In the genomic region with DNA sequence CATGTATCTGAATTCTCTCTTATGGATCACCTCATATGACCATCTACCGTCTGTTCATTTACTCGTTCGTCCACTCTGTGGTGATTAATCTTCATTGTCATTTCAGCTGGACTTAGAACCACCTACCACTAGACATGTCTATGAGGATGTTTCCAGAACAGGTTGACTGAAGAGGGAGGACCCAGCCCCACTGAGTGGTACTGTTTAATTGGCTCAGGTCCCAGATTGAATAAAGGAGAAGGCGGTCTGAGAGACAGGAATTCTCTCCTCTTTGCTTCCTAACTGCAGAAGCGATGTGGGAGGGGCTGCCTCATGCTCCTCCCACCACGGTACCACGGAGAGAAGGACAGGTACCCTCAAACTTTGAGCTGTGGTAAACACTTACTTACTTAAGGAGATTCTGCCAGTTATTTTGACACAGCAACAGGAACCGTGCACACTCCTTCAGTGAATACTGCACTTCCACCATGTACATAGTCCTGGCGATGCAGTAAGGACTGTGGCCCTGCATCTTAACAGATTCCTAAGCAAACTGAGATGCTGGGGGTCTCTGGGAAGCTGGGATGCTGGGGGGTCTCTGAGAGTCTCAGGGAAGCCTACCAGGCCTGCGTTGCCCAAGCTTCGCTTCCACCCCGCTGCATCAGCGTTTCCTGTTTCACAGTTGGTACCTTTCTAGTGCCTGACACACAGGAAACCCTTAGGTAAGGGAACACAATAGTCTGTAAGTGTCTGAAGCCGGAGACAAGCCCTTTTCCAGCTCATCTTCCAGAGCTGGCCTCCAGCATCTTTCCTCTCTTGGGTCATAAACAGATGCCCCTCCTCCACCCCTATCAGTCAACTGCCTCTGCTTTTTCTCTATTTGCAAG, we compare ENCODE assay signal across 11 mouse cellular contexts. TPM values are rescaled to one million over a fixed set of nuclear protein-coding genes. Genes with fewer than 3 reads are reported as not detected.
DNase-seq lines count a peak whose midpoint lies in the region; ATAC-seq lines count a peak whose summit lies in the region.
"Had no signal": no experiment of that assay in that cellular context is flagged by ENCODE, and none has a peak within 500 bp of the region (broad histone marks: within the 10 kb centered on the region; RNA-seq: fewer than 3 reads in every experiment).

No protein-coding gene starts in this region.

- 72% methylated on average over 14 of the region's 14 CpGs for WGBS in limb, embryonic 12.5 days

- H3K27ac ChIP-seq in limb, embryonic 12.5 days = peak overlapping the region; percentile 7; the same call in 1 of the 2 replicates

- peak; percentile 41 for ATAC-seq in activated CD4-positive, CD25-positive, alpha-beta regulatory T cell, adult 4 months
- ATAC-seq in limb, embryonic 12.5 days (ENCODE audit: insufficient number of reproducible peaks, insufficient read depth, low FRiP score, low TSS enrichment, low read depth) = no peak

- no peak overlapping the region for H3K4me3 ChIP-seq in limb, embryonic 12.5 days (replicated peaks)

- peaks cover 18% of the 10 kb centered on the region for H3K4me1 ChIP-seq in limb, embryonic 12.5 days (replicated peaks)

- peak; percentile 19 for DNase-seq in kidney, postnatal 14 days
- DNase-seq in kidney, adult 11 months = no peak
- DNase-seq in thymus, postnatal 0 days (ENCODE audit: low spot score) = peak; percentile 78
- no peak for DNase-seq in gastrocnemius, postnatal 4 days (ENCODE audit: low spot score in 2 of 2)
- DNase-seq in frontal cortex, postnatal 25 days (ENCODE audit: low spot score in 2 of 2) = no peak
- no peak for DNase-seq in gastrocnemius, adult 8-10 months (ENCODE audit: low spot score in 2 of 2)
- DNase-seq: kidney, adult 8-10 months; layer of hippocampus, adult 9-11 months; lung, postnatal 4 days had no signal

- no peaks in the 10 kb centered on the region for H3K27me3 ChIP-seq in limb, embryonic 12.5 days

- no peak overlapping the region for H3K9ac ChIP-seq in limb, embryonic 12.5 days (replicated peaks)

- H3K36me3 ChIP-seq in limb, embryonic 12.5 days = no peaks in the 10 kb centered on the region

- no peak overlapping the region for H3K4me2 ChIP-seq in limb, embryonic 12.5 days

- H3K9me3 ChIP-seq in limb, embryonic 12.5 days = no peaks in the 10 kb centered on the region

RNA-seq across cellular contexts. Expression of a gene that starts 4.1 kb away (rescaled TPM):
- polyA plus RNA-seq in activated CD4-positive, CD25-positive, alpha-beta regulatory T cell, adult 4 months (2017; shearing (Covaris generic)) = 10 to 100 TPM; 55.7 to 64.9 TPM
- 172 and 185 TPM in 2 replicates for polyA plus RNA-seq in limb, embryonic 12.5 days (2016; fragmentation: Nextera tagmentation; extraction: Ambion mirVana)
- polyA plus RNA-seq in thymus, postnatal 0 days (2015; fragmentation: Nextera tagmentation; extraction: Ambion mirVana) = 281 and 293 TPM in 2 replicates
- total RNA-seq in gastrocnemius, postnatal 4 days (2021) = 10 to 100 TPM; 44.7 to 45.8 TPM
- total RNA-seq in gastrocnemius, adult 8-10 months (2022) = 10 to 100 TPM; 14.0 to 17.5 (median 15.7) TPM

Comparison
In these comparisons a context has a peak if more than half of its experiments do, and no peak if none do; other contexts are left out.
1. DNase-seq: peak in kidney, postnatal 14 days (single experiment) and thymus, postnatal 0 days (single experiment); none in kidney, adult 11 months (single experiment), gastrocnemius, postnatal 4 days (0 of 2), frontal cortex, postnatal 25 days (0 of 2) and gastrocnemius, adult 8-10 months (0 of 2).